Mouse (Mus musculus): ENCODE measurements around the gene Traf3.

GRCm38 (mm10) chr12:111251227-111251626 is 85.1 kb downstream of the Traf3 start:
- no peak for TF ChIP-seq CTCF (IDR thresholded peaks at IDR 0.05; ENCODE audit: low read depth, low read length)
- no peak for TF ChIP-seq POLR2A (IDR thresholded peaks at IDR 0.05; ENCODE audit: extremely low read depth, insufficient read depth, low read length)
